Mouse (Mus musculus): ENCODE results near the gene Slc5a10.

- TF ChIP-seq MAX (IDR thresholded peaks at IDR 0.05), result no peak
- TF ChIP-seq CTCF (IDR thresholded peaks at IDR 0.05; ENCODE audit: control insufficient read depth, insufficient read depth, insufficient read length), result peak; percentile 78
- TF ChIP-seq MYOD1 (IDR thresholded peaks at IDR 0.05; ENCODE audit: control insufficient read depth, insufficient read length, low read depth), result no peak
These were observed 6.1 kb downstream of the Slc5a10 start for GRCm38 (mm10) chr11:61714346-61715117.
